Mouse (Mus musculus): ENCODE data around the gene Slc45a3.

GRCm38 (mm10) chr1:131968556-131968955 is 5.8 kb downstream of the Slc45a3 start:
- TF ChIP-seq CTCF (IDR thresholded peaks at IDR 0.05; ENCODE audit: low read depth) (no peak), EP300 (IDR thresholded peaks at IDR 0.05; ENCODE audit: low read depth) (no peak)
